Mouse (Mus musculus): Measurements from ENCODE around the gene Zfp385a. TPM values are rescaled to one million over a fixed set of nuclear protein-coding genes. Genes with fewer than 3 reads are reported as not detected.

Gene Zfp385a
- total and polyA plus RNA-seq, 3 experiments, result 4.4 to 54.0 TPM; not detected in 1

GRCm38 (mm10) chr15:103370462-103370861 lies 30.6 kb upstream of the Zfp385a start:
- Histone ChIP-seq H3K9me3 (replicated peaks; ENCODE audit: insufficient read depth, low read length) (no peaks in the 10 kb centered on the region), H3K36me3 (ENCODE audit: control insufficient read depth in 1 of 2, insufficient read depth in 2 of 2, low read length in 2 of 2) (peaks cover 0 to 8% of the 10 kb centered on the region in 2 experiments; a peak in 2 of 4 replicates), H3K4me3 (ENCODE audit: control insufficient read depth in 1 of 2, insufficient read depth in 1 of 2, low read depth in 2 of 2, low read length in 2 of 2) (no peak overlapping the region), H3K27ac (ENCODE audit: control insufficient read depth, low read depth, low read length) (no peak overlapping the region), H3K79me2 (ENCODE audit: control insufficient read depth, insufficient read depth, low read length, poor library complexity) (peaks cover 11% of the 10 kb centered on the region), H3K4me1 (ENCODE audit: control insufficient read depth in 1 of 2, insufficient read depth in 2 of 2, low read length in 2 of 2) (peaks cover 4 to 18% of the 10 kb centered on the region in 2 experiments; a peak in 3 of 4 replicates), H3K9ac (ENCODE audit: control insufficient read depth, low read depth, low read length, poor library complexity, severe bottlenecking) (no peak overlapping the region), H3K27me3 (ENCODE audit: control insufficient read depth in 1 of 2, insufficient read depth in 2 of 2, low read length in 2 of 2) (no peaks in the 10 kb centered on the region)
- TF ChIP-seq ZC3H11A (IDR thresholded peaks at IDR 0.05; ENCODE audit: low read depth, low read length), result no peak
- DNase-seq (ENCODE audit: low read depth, low spot score), result peak; percentile 56

GRCm38 (mm10) chr15:103369123-103369522 lies 29.2 kb upstream of the Zfp385a start:
- TF ChIP-seq MEF2A (IDR thresholded peaks at IDR 0.05; ENCODE audit: extremely low read depth, insufficient replicate concordance, low read depth, low read length, poor library complexity, severe bottlenecking), result no peak
- no peak for DNase-seq (ENCODE audit: low read depth, low spot score)
- Histone ChIP-seq H3K4me3 (ENCODE audit: control insufficient read depth in 1 of 2, insufficient read depth in 1 of 2, low read depth in 2 of 2, low read length in 2 of 2) (no peak overlapping the region), H3K9me3 (replicated peaks; ENCODE audit: insufficient read depth, low read length) (no peaks in the 10 kb centered on the region), H3K79me2 (ENCODE audit: control insufficient read depth, insufficient read depth, low read length, poor library complexity) (peaks cover 23% of the 10 kb centered on the region), H3K36me3 (ENCODE audit: control insufficient read depth in 1 of 2, insufficient read depth in 2 of 2, low read length in 2 of 2) (peaks cover 0 to 13% of the 10 kb centered on the region in 2 experiments; a peak in 2 of 4 replicates), H3K9ac (ENCODE audit: control insufficient read depth, low read depth, low read length, poor library complexity, severe bottlenecking) (no peak overlapping the region), H3K27me3 (ENCODE audit: control insufficient read depth in 1 of 2, insufficient read depth in 2 of 2, low read length in 2 of 2) (no peaks in the 10 kb centered on the region), H3K27ac (ENCODE audit: control insufficient read depth, low read depth, low read length) (no peak overlapping the region), H3K4me1 (ENCODE audit: control insufficient read depth in 1 of 2, insufficient read depth in 2 of 2, low read length in 2 of 2) (peaks cover 8 to 21% of the 10 kb centered on the region in 2 experiments)

DNA sequence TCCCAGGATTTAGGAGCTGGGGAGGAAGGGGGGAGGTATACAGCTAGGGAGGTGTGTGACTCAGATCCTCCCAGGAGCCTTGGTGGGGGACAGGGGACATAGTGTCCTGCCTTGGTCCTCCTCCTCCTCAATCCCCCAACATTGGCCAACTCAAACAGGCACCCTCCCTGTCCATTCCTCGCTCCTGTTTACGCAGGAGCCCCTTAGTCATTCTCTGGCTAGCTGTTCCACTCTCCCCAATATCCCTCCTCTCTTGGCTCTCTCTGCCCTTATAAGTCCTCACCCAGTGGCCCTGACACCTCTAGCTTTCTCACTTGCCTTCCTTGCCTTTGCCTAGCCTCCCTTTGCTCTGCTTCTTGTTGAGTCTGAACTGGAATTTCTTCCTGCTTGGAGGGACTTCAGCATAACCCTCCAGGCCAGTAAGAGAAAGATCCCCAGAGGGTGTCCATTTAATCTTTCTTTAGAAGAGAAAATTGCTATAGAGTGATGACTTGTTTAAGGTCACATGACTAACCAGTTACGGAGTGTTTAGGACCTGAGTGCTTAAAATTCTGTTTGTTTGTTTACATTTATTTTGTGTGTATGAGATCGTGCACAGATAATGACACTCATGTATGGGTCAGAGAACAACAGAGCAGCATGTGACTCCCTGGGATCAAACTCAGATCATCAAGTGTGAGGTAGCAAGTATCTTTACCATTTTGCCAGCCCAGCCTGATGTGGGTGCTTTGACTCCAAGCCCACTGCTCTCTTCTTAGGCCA lies 28.5 kb upstream of the Zfp385a start:
- Histone ChIP-seq H3K9me3 (replicated peaks; ENCODE audit: insufficient read depth, low read length) (no peaks in the 10 kb centered on the region), H3K36me3 (ENCODE audit: control insufficient read depth in 1 of 2, insufficient read depth in 2 of 2, low read length in 2 of 2) (peaks cover 0 to 20% of the 10 kb centered on the region in 2 experiments; a peak in 2 of 4 replicates), H3K4me1 (ENCODE audit: control insufficient read depth in 1 of 2, insufficient read depth in 2 of 2, low read length in 2 of 2) (peaks cover 15 to 29% of the 10 kb centered on the region in 2 experiments), H3K79me2 (ENCODE audit: control insufficient read depth, insufficient read depth, low read length, poor library complexity) (peaks cover 27% of the 10 kb centered on the region), H3K9ac (ENCODE audit: control insufficient read depth, low read depth, low read length, poor library complexity, severe bottlenecking) (no peak overlapping the region), H3K4me3 (ENCODE audit: control insufficient read depth in 1 of 2, insufficient read depth in 1 of 2, low read depth in 2 of 2, low read length in 2 of 2) (no peak overlapping the region), H3K27me3 (ENCODE audit: control insufficient read depth in 1 of 2, insufficient read depth in 2 of 2, low read length in 2 of 2) (no peaks in the 10 kb centered on the region), H3K27ac (ENCODE audit: control insufficient read depth, low read depth, low read length) (no peak overlapping the region)
- TF ChIP-seq SIN3A (IDR thresholded peaks at IDR 0.05; ENCODE audit: low read length) (no peak), USF1 (IDR thresholded peaks at IDR 0.05; ENCODE audit: low read depth, low read length) (0 out of 2 replicates have a peak, but pooled peaks have one; percentile 17)
- DNase-seq (ENCODE audit: low read depth, low spot score), result no peak

- Histone ChIP-seq H3K9me3 (replicated peaks; ENCODE audit: insufficient read depth, low read length) (no peaks in the 10 kb centered on the region), H3K4me3 (ENCODE audit: control insufficient read depth in 1 of 2, insufficient read depth in 1 of 2, low read depth in 2 of 2, low read length in 2 of 2) (peak within 1 kb of the TSS; percentile 92 to 95), H3K27me3 (ENCODE audit: control insufficient read depth in 1 of 2, insufficient read depth in 2 of 2, low read length in 2 of 2) (no peaks in the 10 kb centered on the region), H3K36me3 (ENCODE audit: control insufficient read depth in 1 of 2, insufficient read depth in 2 of 2, low read length in 2 of 2) (peaks cover 0 to 32% of the 10 kb centered on the region in 2 experiments; a peak in 2 of 4 replicates), H3K9ac (ENCODE audit: control insufficient read depth, low read depth, low read length, poor library complexity, severe bottlenecking) (peak within 1 kb of the TSS; percentile 93), H3K79me2 (ENCODE audit: control insufficient read depth, insufficient read depth, low read length, poor library complexity) (peaks cover 31% of the 10 kb centered on the region), H3K27ac (ENCODE audit: control insufficient read depth, low read depth, low read length) (peak within 1 kb of the TSS; percentile 95), H3K4me1 (ENCODE audit: control insufficient read depth in 1 of 2, insufficient read depth in 2 of 2, low read length in 2 of 2) (peaks cover 22 to 41% of the 10 kb centered on the region in 2 experiments)
- DNase-seq (ENCODE audit: low read depth, low spot score), result peak; percentile 49
- TF ChIP-seq ZNF384 (IDR thresholded peaks at IDR 0.05; ENCODE audit: low read depth, low read length) (no peak), SIN3A (IDR thresholded peaks at IDR 0.05; ENCODE audit: low read length) (peak; percentile 14; the same call in 1 of the 2 replicates), HCFC1 (IDR thresholded peaks at IDR 0.05; ENCODE audit: low read depth, low read length) (no peak), POLR2A (IDR thresholded peaks at IDR 0.05; ENCODE audit: control insufficient read depth in 1 of 2, insufficient read depth in 1 of 2, low read depth in 1 of 2, low read length in 2 of 2, poor library complexity in 1 of 2) (peak; percentile 35 to 50; a peak in 1 of 4 replicates), RCOR1 (IDR thresholded peaks at IDR 0.05; ENCODE audit: low read depth, low read length) (no peak), MAZ (IDR thresholded peaks at IDR 0.05; ENCODE audit: low read depth, low read length) (peak; percentile 53; the same call in 1 of the 2 replicates), NELFE (IDR thresholded peaks at IDR 0.05; ENCODE audit: low read depth, low read length) (peak; percentile 43; the same call in 1 of the 2 replicates)
These were observed 26.7 kb upstream of the Zfp385a start, which contains the start of gene Itga5 for GRCm38 (mm10) chr15:103366376-103367149. TSS of gene Itga5 (minus strand) at chr15:103366763.

Measured in MEL (cell line).